14 mouse cellular contexts compared by ENCODE assay signal in genomic region chr4:134700911-134701310, GRCm38 (mm10). TPM values are rescaled to one million over a fixed set of nuclear protein-coding genes. Genes with fewer than 3 reads are reported as not detected.
A peak's percentile ranks its signal among the peaks of the same experiment; 100 is the strongest.
DNase-seq lines count a peak whose midpoint lies in the region; ATAC-seq and TF ChIP-seq lines count a peak whose summit lies in the region.
"Had no signal": no experiment of that assay in that cellular context is flagged by ENCODE, and none has a peak within 500 bp of the region (broad histone marks: within the 10 kb centered on the region; RNA-seq: fewer than 3 reads in every experiment).

No protein-coding gene starts in this region.

- no peak for DNase-seq in heart, adult 18-20 months
- no peak for DNase-seq in hindbrain, postnatal 0 days (ENCODE audit: low spot score)
- no peak for DNase-seq in lung, postnatal 25 days (ENCODE audit: low spot score)
- DNase-seq: cerebellum, postnatal 25 days; gastrocnemius, postnatal 36 days; kidney, postnatal 36 days; lung, embryonic 14.5 days had no signal

- H3K4me3 ChIP-seq in heart, embryonic 12.5 days, result no peak overlapping the region
- peak overlapping the region; percentile 56 for H3K4me3 ChIP-seq in megakaryocyte, embryonic 14.5 days (replicated peaks)
- peak overlapping the region; percentile 75 for H3K4me3 ChIP-seq in hindbrain, postnatal 0 days (ENCODE audit: low read length)
- 0 out of 2 replicates have a peak overlapping the region, but pooled peaks have one; percentile 60 for H3K4me3 ChIP-seq in neural tube, embryonic 15.5 days (replicated peaks)

- TF ChIP-seq CTCF in hindbrain, postnatal 0 days (IDR thresholded peaks at IDR 0.05; ENCODE audit: low read depth), result no peak

- peaks cover 10% of the 10 kb centered on the region for H3K36me3 ChIP-seq in heart, embryonic 12.5 days
- H3K36me3 ChIP-seq in megakaryocyte, embryonic 14.5 days (replicated peaks; ENCODE audit: low read length), result no peaks in the 10 kb centered on the region
- no peaks in the 10 kb centered on the region for H3K36me3 ChIP-seq in hindbrain, postnatal 0 days (ENCODE audit: insufficient read depth, low read length)
- no peaks in the 10 kb centered on the region for H3K36me3 ChIP-seq in neural tube, embryonic 15.5 days
- H3K36me3 ChIP-seq: embryonic facial prominence, embryonic 15.5 days; limb, embryonic 15.5 days had no signal

- 93% methylated on average over 2 of the region's 2 CpGs for WGBS in heart, embryonic 12.5 days
- 93% methylated on average over 2 of the region's 2 CpGs for WGBS in hindbrain, postnatal 0 days
- WGBS in neural tube, embryonic 15.5 days, result 94% methylated on average over 2 of the region's 2 CpGs

- H3K27me3 ChIP-seq in heart, embryonic 12.5 days (replicated peaks), result no peaks in the 10 kb centered on the region; the same call in 1 of the 2 replicates
- peaks cover 89% of the 10 kb centered on the region for H3K27me3 ChIP-seq in megakaryocyte, embryonic 14.5 days (replicated peaks)
- no peaks in the 10 kb centered on the region for H3K27me3 ChIP-seq in hindbrain, postnatal 0 days (ENCODE audit: insufficient read depth, low read length)
- no peaks in the 10 kb centered on the region; the same call in 1 of the 2 replicates for H3K27me3 ChIP-seq in neural tube, embryonic 15.5 days (replicated peaks)

- peak overlapping the region; percentile 100 for H3K4me2 ChIP-seq in heart, embryonic 12.5 days
- H3K4me2 ChIP-seq in hindbrain, postnatal 0 days (ENCODE audit: low read depth, low read length), result peak overlapping the region; percentile 94
- H3K4me2 ChIP-seq in neural tube, embryonic 15.5 days, result peak overlapping the region; percentile 99

- H3K4me1 ChIP-seq in heart, embryonic 12.5 days (replicated peaks), result peaks cover 28% of the 10 kb centered on the region
- H3K4me1 ChIP-seq in megakaryocyte, embryonic 14.5 days, result peaks cover 26% of the 10 kb centered on the region
- peaks cover 12% of the 10 kb centered on the region for H3K4me1 ChIP-seq in hindbrain, postnatal 0 days (ENCODE audit: insufficient read depth, low read length)
- H3K4me1 ChIP-seq in neural tube, embryonic 15.5 days, result peaks cover 64% of the 10 kb centered on the region

- 0 out of 2 replicates have a peak overlapping the region, but pooled peaks have one; percentile 90 for H3K9ac ChIP-seq in heart, embryonic 12.5 days
- peak overlapping the region; percentile 10; the same call in 1 of the 2 replicates for H3K9ac ChIP-seq in hindbrain, postnatal 0 days (replicated peaks; ENCODE audit: low read length)
- no peak overlapping the region for H3K9ac ChIP-seq in neural tube, embryonic 15.5 days (replicated peaks)
- H3K9ac ChIP-seq: embryonic facial prominence, embryonic 15.5 days; limb, embryonic 15.5 days; lung, embryonic 14.5 days had no signal

- H3K9me3 ChIP-seq in heart, embryonic 12.5 days (replicated peaks), result no peaks in the 10 kb centered on the region
- 0 out of 2 replicates have a peak, but pooled peaks cover 5% of the 10 kb centered on the region for H3K9me3 ChIP-seq in megakaryocyte, embryonic 14.5 days
- H3K9me3 ChIP-seq in hindbrain, postnatal 0 days (ENCODE audit: low read length), result no peaks in the 10 kb centered on the region
- no peaks in the 10 kb centered on the region for H3K9me3 ChIP-seq in neural tube, embryonic 15.5 days (replicated peaks)
- H3K9me3 ChIP-seq: embryonic facial prominence, embryonic 15.5 days; limb, embryonic 15.5 days had no signal

- ATAC-seq in heart, embryonic 12.5 days (ENCODE audit: insufficient number of reproducible peaks, low FRiP score), result no peak
- ATAC-seq in megakaryocyte, adult 5-6 weeks (ENCODE audit: poor library complexity, severe bottlenecking), result no peak
- no peak for ATAC-seq in hindbrain, postnatal 0 days
- ATAC-seq in neural tube, embryonic 15.5 days (ENCODE audit: low FRiP score), result no peak
- ATAC-seq: intestine, embryonic 16.5 days had no signal

- no peak overlapping the region for H3K27ac ChIP-seq in heart, embryonic 12.5 days (ENCODE audit: poor library complexity, severe bottlenecking)
- no peak overlapping the region for H3K27ac ChIP-seq in hindbrain, postnatal 0 days
- no peak overlapping the region for H3K27ac ChIP-seq in neural tube, embryonic 15.5 days (replicated peaks)
- H3K27ac ChIP-seq: embryonic facial prominence, embryonic 15.5 days; limb, embryonic 15.5 days had no signal

RNA-seq across cellular contexts. Expression of gene Man1c1, which starts 3.2 kb away (rescaled TPM):
- polyA plus RNA-seq in heart, embryonic 12.5 days (2016; fragmentation: Nextera tagmentation; extraction: Ambion mirVana), result 11.6 and 12.2 TPM in 2 replicates
- total RNA-seq in heart, adult 18-20 months (2021), result 10 to 100 TPM; 26.9 to 28.3 TPM
- 4.0 and 5.9 TPM in 2 replicates for polyA plus RNA-seq in megakaryocyte, embryonic 14.5 days (2012; ENCODE audit: insufficient read depth, low replicate concordance)
- total RNA-seq in megakaryocyte, adult 5-6 weeks (2015), result 28.0 and 33.1 TPM in 2 replicates
- total RNA-seq in megakaryocyte, adult 5-6 weeks (2017), result 14.1 and 16.9 TPM in 2 replicates
- total RNA-seq in hindbrain, postnatal 0 days (2014; rRNA removed), result 36.1 and 40.5 TPM in 2 replicates
- polyA plus RNA-seq in hindbrain, postnatal 0 days (2015; fragmentation: Nextera tagmentation; extraction: Ambion mirVana), result 5.8 and 7.1 TPM in 2 replicates
- 4.7 and 4.9 TPM in 2 replicates for polyA plus RNA-seq in neural tube, embryonic 15.5 days (2015; fragmentation: Nextera tagmentation; extraction: Ambion mirVana)
